In genomic region chr1:159396515-159396914, GRCm38 (mm10) we compare ENCODE assay signal across 8 mouse cellular contexts.
DNase-seq lines count a peak whose midpoint lies in the region; ATAC-seq lines count a peak whose summit lies in the region.

No protein-coding gene starts in this region.

- H3K9ac ChIP-seq in heart, embryonic 15.5 days, result no peak overlapping the region

- WGBS in heart, embryonic 15.5 days, result 8% methylated on average over 9 of the region's 9 CpGs

- H3K9me3 ChIP-seq in heart, embryonic 15.5 days (replicated peaks), result no peaks in the 10 kb centered on the region

- peak overlapping the region; percentile 27 for H3K4me3 ChIP-seq in heart, embryonic 15.5 days

- peak overlapping the region; percentile 61 for H3K4me2 ChIP-seq in heart, embryonic 15.5 days

- no peak for ATAC-seq in heart, embryonic 15.5 days (replicated peaks; ENCODE audit: insufficient number of reproducible peaks, insufficient read depth, low FRiP score, low read depth)

- no peaks in the 10 kb centered on the region for H3K36me3 ChIP-seq in heart, embryonic 15.5 days

- DNase-seq in adrenal gland, adult (ENCODE audit: inconsistent age in 2 of 2, low spot score in 1 of 2), result peak; percentile 16 to 79
- no peak for DNase-seq in adrenal gland, postnatal 4 days (ENCODE audit: low spot score in 2 of 2)
- DNase-seq in adrenal gland, postnatal 10 days, result peak; percentile 53
- DNase-seq in embryo, embryonic 11.5 days (ENCODE audit: low read depth, low spot score), result peak; percentile 59
- peak; percentile 12 to 55 for DNase-seq in kidney, postnatal 36 days
- peak; percentile 50 for DNase-seq in lung, postnatal 14 days
- DNase-seq in right cerebral cortex, postnatal 10 days (ENCODE audit: low spot score in 2 of 2), result peak; percentile 64 to 78

- no peak overlapping the region for H3K27ac ChIP-seq in heart, embryonic 15.5 days

- H3K4me1 ChIP-seq in heart, embryonic 15.5 days (replicated peaks), result peaks cover 4% of the 10 kb centered on the region; the same call in 1 of the 2 replicates

- no peaks in the 10 kb centered on the region for H3K27me3 ChIP-seq in heart, embryonic 15.5 days

Comparison
In these comparisons a context has a peak if more than half of its experiments do, and no peak if none do; other contexts are left out.
1. DNase-seq: peak in adrenal gland, adult (2 of 2), adrenal gland, postnatal 10 days (single experiment), embryo, embryonic 11.5 days (single experiment), kidney, postnatal 36 days (2 of 2), lung, postnatal 14 days (single experiment) and right cerebral cortex, postnatal 10 days (2 of 2); none in adrenal gland, postnatal 4 days (0 of 2).